Mouse (Mus musculus): ENCODE results near the gene Il27. TPM values are rescaled to one million over a fixed set of nuclear protein-coding genes. Genes with fewer than 3 reads are reported as not detected.

The Il27 gene
- polyA plus RNA-seq, 1 experiment from 2014 or later, result not detected

- H3K27me3 ChIP-seq (replicated peaks), result no peaks in the 10 kb centered on the region; the same call in 1 of the 2 replicates
- no peak overlapping the region for H3K4me3 ChIP-seq
- no peak overlapping the region for H3K27ac ChIP-seq
- H3K9me3 ChIP-seq, result no peaks in the 10 kb centered on the region
- no peak for ATAC-seq (ENCODE audit: low FRiP score, low read depth)
- H3K36me3 ChIP-seq, result no peaks in the 10 kb centered on the region
- H3K9ac ChIP-seq, result no peak overlapping the region
- WGBS, result 85% methylated on average over 6 of the region's 6 CpGs
- no peak overlapping the region for H3K4me2 ChIP-seq (replicated peaks)
- H3K4me1 ChIP-seq, result no peaks in the 10 kb centered on the region
Measured at GRCm38 (mm10) chr7:126598919-126599318, 4.2 kb upstream of the Il27 start.

GRCm38 (mm10) chr7:126596414-126596813 is 1.7 kb upstream of the Il27 start:
- H3K27ac ChIP-seq, result no peak overlapping the region
- 69% methylated on average over 6 of the region's 6 CpGs for WGBS
- H3K36me3 ChIP-seq, result no peaks in the 10 kb centered on the region
- no peaks in the 10 kb centered on the region for H3K4me1 ChIP-seq
- no peaks in the 10 kb centered on the region; the same call in 1 of the 2 replicates for H3K27me3 ChIP-seq (replicated peaks)
- no peak for ATAC-seq (ENCODE audit: low FRiP score, low read depth)
- H3K9ac ChIP-seq, result no peak overlapping the region
- no peaks in the 10 kb centered on the region for H3K9me3 ChIP-seq
- no peak overlapping the region for H3K4me3 ChIP-seq
- H3K4me2 ChIP-seq (replicated peaks), result no peak overlapping the region

GRCm38 (mm10) chr7:126595890-126596289 is 1.1 kb upstream of the Il27 start:
- 85% methylated on average over 5 of the region's 5 CpGs for WGBS

GRCm38 (mm10) chr7:126587779-126588178 is 7.0 kb downstream of the Il27 start:
- Histone ChIP-seq H3K27me3 (replicated peaks) (peaks cover 12% of the 10 kb centered on the region), H3K4me1 (peaks cover 8% of the 10 kb centered on the region), H3K9ac (0 out of 2 replicates have a peak overlapping the region, but pooled peaks have one; percentile 13), H3K27ac (no peak overlapping the region), H3K4me2 (replicated peaks) (peak overlapping the region; percentile 44), H3K4me3 (no peak overlapping the region), H3K36me3 (no peaks in the 10 kb centered on the region), H3K9me3 (no peaks in the 10 kb centered on the region)
- no peak for ATAC-seq (ENCODE audit: low FRiP score, low read depth)
- 3% methylated on average over 16 of the region's 16 CpGs for WGBS

More at GRCm38 (mm10) chr7:126595890-126596289, 1.1 kb upstream of the Il27 start:
- no peak overlapping the region for H3K9ac ChIP-seq
- ATAC-seq (ENCODE audit: low FRiP score, low read depth), result no peak
- H3K4me1 ChIP-seq, result no peaks in the 10 kb centered on the region
- H3K9me3 ChIP-seq, result no peaks in the 10 kb centered on the region
- no peaks in the 10 kb centered on the region for H3K36me3 ChIP-seq
- no peak overlapping the region for H3K4me2 ChIP-seq (replicated peaks)
- H3K27ac ChIP-seq, result no peak overlapping the region
- no peak overlapping the region for H3K4me3 ChIP-seq
- H3K27me3 ChIP-seq (replicated peaks), result no peaks in the 10 kb centered on the region; the same call in 1 of the 2 replicates

GRCm38 (mm10) chr7:126586839-126587238 is 7.9 kb downstream of the Il27 start:
- H3K4me1 ChIP-seq, result peaks cover 14% of the 10 kb centered on the region
- H3K9ac ChIP-seq, result no peak overlapping the region
- H3K27me3 ChIP-seq (replicated peaks), result peaks cover 12% of the 10 kb centered on the region
- no peaks in the 10 kb centered on the region for H3K9me3 ChIP-seq
- WGBS, result 71% methylated on average over 8 of the region's 8 CpGs
- no peak for ATAC-seq (ENCODE audit: low FRiP score, low read depth)
- H3K27ac ChIP-seq, result no peak overlapping the region
- H3K4me2 ChIP-seq (replicated peaks), result no peak overlapping the region
- H3K36me3 ChIP-seq, result no peaks in the 10 kb centered on the region
- H3K4me3 ChIP-seq, result no peak overlapping the region

- no peak within 1 kb of the TSS for H3K9ac ChIP-seq
- peaks cover 12% of the 10 kb centered on the region; the same call in 1 of the 2 replicates for H3K27me3 ChIP-seq (replicated peaks)
- no peaks in the 10 kb centered on the region for H3K36me3 ChIP-seq
- H3K4me1 ChIP-seq, result peaks cover 14% of the 10 kb centered on the region
- H3K4me3 ChIP-seq, result no peak within 1 kb of the TSS
- no peaks in the 10 kb centered on the region for H3K9me3 ChIP-seq
- no peak within 1 kb of the TSS for H3K27ac ChIP-seq
- WGBS, result 77% methylated on average over 6 of the region's 6 CpGs
- ATAC-seq (ENCODE audit: low FRiP score, low read depth), result no peak
- H3K4me2 ChIP-seq (replicated peaks), result no peak within 1 kb of the TSS
Measured at GRCm38 (mm10) chr7:126585717-126586116, 9.0 kb downstream of the Il27 start, which contains the start of gene Cln3. Gene Cln3, minus strand, starts transcription at chr7:126585817.

- Histone ChIP-seq H3K4me1 (peaks cover 14% of the 10 kb centered on the region), H3K4me3 (no peak within 1 kb of the TSS; the same call in 1 of the 2 replicates), H3K27ac (no peak within 1 kb of the TSS), H3K9ac (no peak within 1 kb of the TSS), H3K9me3 (no peaks in the 10 kb centered on the region), H3K27me3 (replicated peaks) (peaks cover 12% of the 10 kb centered on the region; the same call in 1 of the 2 replicates), H3K4me2 (replicated peaks) (peak within 1 kb of the TSS; percentile 83), H3K36me3 (no peaks in the 10 kb centered on the region)
- 80% methylated on average over 8 of the region's 8 CpGs for WGBS
- ATAC-seq (ENCODE audit: low FRiP score, low read depth), result no peak
Measured at GRCm38 (mm10) chr7:126584506-126584977, 10.2 kb downstream of the Il27 start, which contains the start of gene Apobr. Gene Apobr, plus strand, starts transcription at chr7:126584942.

GRCm38 (mm10) chr7:126583761-126584160 is 11.0 kb downstream of the Il27 start:
- no peak overlapping the region for H3K27ac ChIP-seq
- 56% methylated on average over 6 of the region's 6 CpGs for WGBS

GRCm38 (mm10) chr7:126583251-126583709 is 11.5 kb downstream of the Il27 start:
- Histone ChIP-seq H3K4me1 (peaks cover 14% of the 10 kb centered on the region), H3K4me3 (peak overlapping the region; percentile 52), H3K27me3 (replicated peaks) (peaks cover 9% of the 10 kb centered on the region; the same call in 1 of the 2 replicates), H3K4me2 (replicated peaks) (peak overlapping the region; percentile 83), H3K36me3 (no peaks in the 10 kb centered on the region; the same call in 1 of the 2 replicates), H3K27ac (no peak overlapping the region), H3K9me3 (no peaks in the 10 kb centered on the region), H3K9ac (peak overlapping the region; percentile 59)
- peak; percentile 85 for ATAC-seq (ENCODE audit: low FRiP score, low read depth)
- WGBS, result 1% methylated on average over 22 of the region's 22 CpGs

More at GRCm38 (mm10) chr7:126583761-126584160, 11.0 kb downstream of the Il27 start:
- H3K4me3 ChIP-seq, result peak overlapping the region; percentile 52
- no peak overlapping the region for H3K9ac ChIP-seq
- peaks cover 14% of the 10 kb centered on the region for H3K4me1 ChIP-seq
- no peaks in the 10 kb centered on the region; the same call in 1 of the 2 replicates for H3K36me3 ChIP-seq
- H3K9me3 ChIP-seq, result no peaks in the 10 kb centered on the region
- peaks cover 9% of the 10 kb centered on the region; the same call in 1 of the 2 replicates for H3K27me3 ChIP-seq (replicated peaks)
- peak overlapping the region; percentile 83 for H3K4me2 ChIP-seq (replicated peaks)
- no peak for ATAC-seq (ENCODE audit: low FRiP score, low read depth)

- Histone ChIP-seq H3K9me3 (no peaks in the 10 kb centered on the region), H3K27ac (no peak overlapping the region), H3K27me3 (replicated peaks) (peaks cover 9% of the 10 kb centered on the region; the same call in 1 of the 2 replicates), H3K4me3 (peak overlapping the region; percentile 52), H3K4me2 (replicated peaks) (peak overlapping the region; percentile 83), H3K9ac (peak overlapping the region; percentile 59), H3K36me3 (no peaks in the 10 kb centered on the region; the same call in 1 of the 2 replicates), H3K4me1 (peaks cover 9% of the 10 kb centered on the region)
- WGBS, result 1% methylated on average over 20 of the region's 20 CpGs
- peak; percentile 69 for ATAC-seq (ENCODE audit: low FRiP score, low read depth)
Measured at GRCm38 (mm10) chr7:126582759-126583158, 12.0 kb downstream of the Il27 start.

GRCm38 (mm10) chr7:126581661-126582060 is 13.1 kb downstream of the Il27 start:
- peaks cover 6% of the 10 kb centered on the region; the same call in 1 of the 2 replicates for H3K4me1 ChIP-seq
- H3K27ac ChIP-seq, result no peak overlapping the region
- 94% methylated on average over 6 of the region's 6 CpGs for WGBS
- no peaks in the 10 kb centered on the region; the same call in 1 of the 2 replicates for H3K36me3 ChIP-seq
- H3K9me3 ChIP-seq, result no peaks in the 10 kb centered on the region
- no peak overlapping the region for H3K4me2 ChIP-seq (replicated peaks)
- ATAC-seq (ENCODE audit: low FRiP score, low read depth), result no peak
- H3K9ac ChIP-seq, result no peak overlapping the region
- H3K27me3 ChIP-seq (replicated peaks), result peaks cover 9% of the 10 kb centered on the region; the same call in 1 of the 2 replicates
- no peak overlapping the region for H3K4me3 ChIP-seq

- Histone ChIP-seq H3K4me2 (replicated peaks) (no peak overlapping the region), H3K4me1 (peaks cover 6% of the 10 kb centered on the region; the same call in 1 of the 2 replicates), H3K9me3 (no peaks in the 10 kb centered on the region), H3K27me3 (replicated peaks) (no peaks in the 10 kb centered on the region), H3K9ac (no peak overlapping the region), H3K4me3 (no peak overlapping the region), H3K27ac (no peak overlapping the region), H3K36me3 (peaks cover 10% of the 10 kb centered on the region; the same call in 1 of the 2 replicates)
- no peak for ATAC-seq (ENCODE audit: low FRiP score, low read depth)
- 60% methylated on average over 8 of the region's 8 CpGs for WGBS
Measured at GRCm38 (mm10) chr7:126579172-126579571, 15.6 kb downstream of the Il27 start.

Measured in neural tube, embryonic 12.5 days (tissue).